Mouse (Mus musculus) forebrain, embryonic 15.5 days (tissue): ENCODE data around the gene Cyp2d34. TPM values are rescaled to one million over a fixed set of nuclear protein-coding genes. Genes with fewer than 3 reads are reported as not detected.

Experiments used
- ATAC-seq: fragments of 200-750 bp; cut with Nextera tagmentation; replicated peaks from 2 replicates; pipeline ENCODE4 v1.8.0; 2017; ENCODE audit warnings: mild to moderate bottlenecking, moderate TSS enrichment, moderate library complexity
- H3K27ac ChIP-seq: fragments of 300-500 bp; sonication (generic); replicated peaks from 2 replicates; pipeline ENCODE4 v1.5.1; 2015; ENCODE audit warnings: mild to moderate bottlenecking, inconsistent platforms
- H3K27me3 ChIP-seq: fragments of 300-500 bp; sonication (generic); 2 replicates; pipeline ENCODE4 v1.6.1; 2015; ENCODE audit warnings: inconsistent platforms
- H3K36me3 ChIP-seq: fragments of 300-500 bp; sonication (generic); 2 replicates; pipeline ENCODE4 v1.6.1; 2015; ENCODE audit warnings: mild to moderate bottlenecking, inconsistent platforms
- H3K4me1 ChIP-seq: fragments of 300-500 bp; sonication (generic); 2 replicates; pipeline ENCODE4 v1.6.1; 2015; ENCODE audit warnings: inconsistent platforms
- H3K4me2 ChIP-seq: fragments of 300-500 bp; sonication (generic); replicated peaks from 2 replicates; pipeline ENCODE4 v1.6.1; 2015; ENCODE audit warnings: mild to moderate bottlenecking, inconsistent platforms
- H3K4me3 ChIP-seq: fragments of 300-500 bp; sonication (generic); 2 replicates; pipeline ENCODE4 v1.5.1; 2015; ENCODE audit warnings: mild to moderate bottlenecking, inconsistent platforms
- H3K9ac ChIP-seq: fragments of 300-500 bp; sonication (generic); replicated peaks from 2 replicates; pipeline ENCODE4 v1.6.1; 2015; ENCODE audit warnings: mild to moderate bottlenecking, inconsistent platforms
- H3K9me3 ChIP-seq: fragments of 300-500 bp; sonication (generic); 2 replicates; pipeline ENCODE4 v1.6.1; 2016; ENCODE audit warnings: inconsistent platforms
- WGBS: fragments of 180-500 bp; shearing (Covaris S2); methylation state at CpG from one replicate; pipeline ENCODE4 v1.1.7; 2015; ENCODE audit warnings: mixed read lengths; 5-methylcytosine and 5-hydroxymethylcytosine counted together
- polyA plus RNA-seq: library from polyadenylated mRNA; unstranded; fragments of >200 nt; fragmentation: Nextera tagmentation; extraction: Ambion mirVana; gene quantifications from 2 replicates; pipeline ENCODE4 v1.2.1, GENCODE M21; 2015

Gene Cyp2d34
- not detected in 2 replicates for polyA plus RNA-seq

GRCm38 (mm10) chr15:82620531-82621202 is at the start of gene Cyp2d34:
Gene Cyp2d34 (minus strand): TSS chr15:82620946.
- Histone ChIP-seq H3K4me3 (no peak within 1 kb of the TSS), H3K4me2 (no peak within 1 kb of the TSS), H3K27me3 (no peaks in the 10 kb centered on the region), H3K9ac (no peak within 1 kb of the TSS), H3K36me3 (no peaks in the 10 kb centered on the region), H3K4me1 (no peaks in the 10 kb centered on the region), H3K9me3 (no peaks in the 10 kb centered on the region), H3K27ac (no peak within 1 kb of the TSS)
- ATAC-seq: no peak
- 89% methylated on average over 7 of the region's 7 CpGs for WGBS

- no peaks in the 10 kb centered on the region for H3K9me3 ChIP-seq
- no peaks in the 10 kb centered on the region for H3K36me3 ChIP-seq
- H3K4me1 ChIP-seq: no peaks in the 10 kb centered on the region
- 77% methylated on average over 2 of the region's 2 CpGs for WGBS
- H3K27me3 ChIP-seq: no peaks in the 10 kb centered on the region
- no peak overlapping the region for H3K9ac ChIP-seq
- no peak overlapping the region for H3K4me2 ChIP-seq
- no peak for ATAC-seq
- H3K27ac ChIP-seq: no peak overlapping the region
- no peak overlapping the region for H3K4me3 ChIP-seq
Measured at GRCm38 (mm10) chr15:82656346-82656745, 35.6 kb upstream of the Cyp2d34 start.

GRCm38 (mm10) chr15:82644371-82644770 is 23.6 kb upstream of the Cyp2d34 start:
- H3K36me3 ChIP-seq: no peaks in the 10 kb centered on the region
- H3K4me1 ChIP-seq: no peaks in the 10 kb centered on the region
- H3K27ac ChIP-seq: no peak overlapping the region
- no peaks in the 10 kb centered on the region for H3K9me3 ChIP-seq
- H3K9ac ChIP-seq: no peak overlapping the region
- no peaks in the 10 kb centered on the region for H3K27me3 ChIP-seq
- H3K4me3 ChIP-seq: no peak overlapping the region
- 89% methylated on average over 3 of the region's 3 CpGs for WGBS
- no peak for ATAC-seq
- no peak overlapping the region for H3K4me2 ChIP-seq

GRCm38 (mm10) chr15:82643771-82644170 is 23.0 kb upstream of the Cyp2d34 start:
- no peaks in the 10 kb centered on the region for H3K27me3 ChIP-seq
- H3K4me3 ChIP-seq: no peak overlapping the region
- no peak overlapping the region for H3K27ac ChIP-seq
- no peak overlapping the region for H3K9ac ChIP-seq
- H3K36me3 ChIP-seq: no peaks in the 10 kb centered on the region
- ATAC-seq: no peak
- no peaks in the 10 kb centered on the region for H3K4me1 ChIP-seq
- no peak overlapping the region for H3K4me2 ChIP-seq
- no peaks in the 10 kb centered on the region for H3K9me3 ChIP-seq
- WGBS: 92% methylated on average over 5 of the region's 5 CpGs

- Histone ChIP-seq H3K36me3 (no peaks in the 10 kb centered on the region), H3K4me2 (no peak overlapping the region), H3K27ac (no peak overlapping the region), H3K4me3 (no peak overlapping the region), H3K27me3 (no peaks in the 10 kb centered on the region), H3K4me1 (no peaks in the 10 kb centered on the region), H3K9ac (no peak overlapping the region), H3K9me3 (no peaks in the 10 kb centered on the region)
- WGBS: 89% methylated on average over 3 of the region's 3 CpGs
- ATAC-seq: no peak
Measured at GRCm38 (mm10) chr15:82642771-82643170, 22.0 kb upstream of the Cyp2d34 start.

GRCm38 (mm10) chr15:82641921-82642320 is 21.2 kb upstream of the Cyp2d34 start:
- no peak overlapping the region for H3K27ac ChIP-seq
- no peak overlapping the region for H3K9ac ChIP-seq
- H3K4me1 ChIP-seq: no peaks in the 10 kb centered on the region
- 73% methylated on average over 2 of the region's 2 CpGs for WGBS
- no peak for ATAC-seq
- no peaks in the 10 kb centered on the region for H3K27me3 ChIP-seq
- no peaks in the 10 kb centered on the region for H3K9me3 ChIP-seq
- no peak overlapping the region for H3K4me2 ChIP-seq
- H3K36me3 ChIP-seq: no peaks in the 10 kb centered on the region
- no peak overlapping the region for H3K4me3 ChIP-seq

- no peak for ATAC-seq
- Histone ChIP-seq H3K4me2 (no peak overlapping the region), H3K9me3 (no peaks in the 10 kb centered on the region), H3K27me3 (no peaks in the 10 kb centered on the region), H3K36me3 (no peaks in the 10 kb centered on the region), H3K9ac (no peak overlapping the region), H3K4me3 (no peak overlapping the region), H3K27ac (no peak overlapping the region), H3K4me1 (no peaks in the 10 kb centered on the region)
- 89% methylated on average over 5 of the region's 5 CpGs for WGBS
Measured at GRCm38 (mm10) chr15:82641390-82641789, 20.6 kb upstream of the Cyp2d34 start.

- Histone ChIP-seq H3K27me3 (no peaks in the 10 kb centered on the region), H3K36me3 (no peaks in the 10 kb centered on the region), H3K9me3 (no peaks in the 10 kb centered on the region), H3K4me3 (no peak overlapping the region), H3K9ac (no peak overlapping the region), H3K4me1 (no peaks in the 10 kb centered on the region), H3K27ac (no peak overlapping the region), H3K4me2 (no peak overlapping the region)
- 93% methylated on average over 7 of the region's 7 CpGs for WGBS
- ATAC-seq: no peak
Measured at GRCm38 (mm10) chr15:82640201-82640600, 19.5 kb upstream of the Cyp2d34 start.

- no peaks in the 10 kb centered on the region for H3K36me3 ChIP-seq
- no peak overlapping the region for H3K27ac ChIP-seq
- ATAC-seq: no peak
- no peak overlapping the region for H3K9ac ChIP-seq
- no peaks in the 10 kb centered on the region for H3K9me3 ChIP-seq
- no peak overlapping the region for H3K4me2 ChIP-seq
- 81% methylated on average over 14 of the region's 14 CpGs for WGBS
- H3K4me1 ChIP-seq: no peaks in the 10 kb centered on the region
- no peak overlapping the region for H3K4me3 ChIP-seq
- no peaks in the 10 kb centered on the region for H3K27me3 ChIP-seq
Measured at GRCm38 (mm10) chr15:82637130-82638075, 16.7 kb upstream of the Cyp2d34 start.

GRCm38 (mm10) chr15:82634976-82635375 is 14.2 kb upstream of the Cyp2d34 start:
- 77% methylated on average over 1 of the region's 1 CpGs for WGBS
- no peak overlapping the region for H3K4me3 ChIP-seq
- no peak overlapping the region for H3K9ac ChIP-seq
- no peaks in the 10 kb centered on the region for H3K27me3 ChIP-seq
- no peak overlapping the region for H3K27ac ChIP-seq
- no peak overlapping the region for H3K4me2 ChIP-seq
- H3K36me3 ChIP-seq: no peaks in the 10 kb centered on the region
- no peaks in the 10 kb centered on the region for H3K9me3 ChIP-seq
- no peaks in the 10 kb centered on the region for H3K4me1 ChIP-seq
- no peak for ATAC-seq

- H3K9me3 ChIP-seq: no peaks in the 10 kb centered on the region
- WGBS: 84% methylated on average over 1 of the region's 1 CpGs
- ATAC-seq: no peak
- no peak overlapping the region for H3K9ac ChIP-seq
- H3K27ac ChIP-seq: no peak overlapping the region
- H3K27me3 ChIP-seq: no peaks in the 10 kb centered on the region
- H3K36me3 ChIP-seq: no peaks in the 10 kb centered on the region
- H3K4me1 ChIP-seq: no peaks in the 10 kb centered on the region
- no peak overlapping the region for H3K4me2 ChIP-seq
- no peak overlapping the region for H3K4me3 ChIP-seq
Measured at GRCm38 (mm10) chr15:82621993-82622392, 1.2 kb upstream of the Cyp2d34 start.

GRCm38 (mm10) chr15:82618362-82619020 is 2.3 kb downstream of the Cyp2d34 start:
- Histone ChIP-seq H3K4me2 (no peak overlapping the region), H3K27me3 (no peaks in the 10 kb centered on the region), H3K27ac (no peak overlapping the region), H3K36me3 (no peaks in the 10 kb centered on the region), H3K4me3 (no peak overlapping the region), H3K9me3 (no peaks in the 10 kb centered on the region), H3K4me1 (no peaks in the 10 kb centered on the region), H3K9ac (no peak overlapping the region)
- 94% methylated on average over 9 of the region's 9 CpGs for WGBS
- ATAC-seq: no peak
